Mouse (Mus musculus): ENCODE results near the gene Mark2.

The Mark2 gene

DNA sequence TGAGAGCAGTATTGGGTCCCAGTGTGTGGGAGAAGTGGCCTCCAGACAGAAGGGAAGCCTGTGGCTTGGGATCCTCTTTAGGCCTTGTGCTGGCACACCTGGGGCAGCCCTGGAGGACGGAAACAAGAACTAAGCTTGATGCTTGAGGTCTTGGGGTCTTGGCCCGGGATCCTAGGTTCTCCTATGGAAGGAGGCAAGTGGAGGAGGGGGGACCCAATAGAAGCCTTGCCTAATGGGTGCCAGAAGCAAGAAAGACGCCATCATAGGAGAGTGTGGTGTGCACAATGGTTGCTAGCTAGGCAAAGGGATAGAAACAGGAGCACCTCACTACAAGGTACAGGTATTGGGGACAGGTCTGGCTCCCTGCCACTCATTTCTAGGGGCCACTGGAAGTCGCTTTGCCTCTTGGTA lies 75.2 kb downstream of the Mark2 start:
- DNase-seq (ENCODE audit: low spot score): no peak

DNA sequence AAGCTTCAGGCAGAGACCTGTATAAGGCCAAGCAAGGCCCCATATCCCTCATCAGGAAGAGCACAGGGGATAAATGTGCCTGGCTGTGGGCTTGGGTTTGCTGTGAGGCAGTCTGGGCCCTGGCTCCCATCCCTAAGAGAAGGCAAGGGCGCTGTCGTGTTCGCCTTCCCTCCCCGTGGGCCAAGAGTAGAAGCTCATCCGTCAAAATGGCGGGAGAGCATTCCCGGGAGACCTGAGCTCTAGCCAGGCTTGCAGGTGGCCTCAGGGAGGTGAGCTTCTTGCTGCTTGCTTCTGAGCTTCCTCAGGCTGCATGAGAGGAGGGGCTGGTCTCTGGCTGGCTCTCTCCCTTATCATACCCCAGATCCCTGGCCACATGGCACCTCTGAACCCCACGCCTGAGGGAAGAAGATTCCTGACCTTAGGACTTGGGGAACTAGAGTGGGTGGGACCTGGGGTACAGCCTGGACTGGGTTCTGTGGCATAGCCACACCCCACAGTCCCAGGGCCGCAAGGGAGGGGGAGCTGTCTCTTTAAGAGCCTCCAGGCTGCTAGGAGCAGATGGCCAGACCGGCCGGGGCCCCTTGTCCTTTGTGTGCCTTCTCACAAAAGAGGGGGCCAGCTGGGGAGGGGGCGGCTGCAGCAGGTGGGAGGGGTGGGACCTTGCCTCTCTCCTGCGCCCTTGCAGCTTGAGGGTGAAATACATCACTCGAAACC lies 76.0 kb downstream of the Mark2 start:
- no peak for DNase-seq (ENCODE audit: low spot score)

- DNase-seq (ENCODE audit: low spot score): no peak
These were observed 76.8 kb downstream of the Mark2 start for GRCm38 (mm10) chr19:7264766-7265331.

GRCm38 (mm10) chr19:7264088-7264765 lies 77.4 kb downstream of the Mark2 start:
- DNase-seq (ENCODE audit: low spot score): peak; percentile 66

GRCm38 (mm10) chr19:7262592-7262991 lies 79.1 kb downstream of the Mark2 start:
- DNase-seq (ENCODE audit: low spot score): no peak

DNA sequence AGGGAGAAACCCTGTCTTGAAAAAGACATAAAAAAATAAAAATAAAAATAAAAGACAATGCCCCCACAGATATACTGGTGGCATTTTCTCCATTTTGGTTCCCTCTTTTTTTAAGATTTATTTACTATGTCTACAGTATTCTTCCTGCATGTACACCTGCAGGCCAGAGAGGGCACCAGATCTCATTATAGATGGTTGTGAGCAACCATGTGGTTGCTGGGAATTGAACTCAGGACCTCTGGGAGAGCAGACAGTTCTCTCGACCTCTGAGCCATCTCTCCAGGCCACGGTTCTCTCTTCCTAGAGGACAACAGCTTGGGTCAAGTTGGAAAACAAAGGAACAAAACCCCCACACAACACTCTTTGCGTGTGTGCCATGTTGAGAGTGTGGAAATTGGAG lies 79.7 kb downstream of the Mark2 start:
- no peak for DNase-seq (ENCODE audit: low spot score)

GRCm38 (mm10) chr19:7261476-7261875 lies 80.2 kb downstream of the Mark2 start:
- no peak for DNase-seq (ENCODE audit: low spot score)

- no peak for DNase-seq (ENCODE audit: low spot score)
These were observed 83.8 kb downstream of the Mark2 start for GRCm38 (mm10) chr19:7257881-7258280.

GRCm38 (mm10) chr19:7246021-7246420 lies 95.6 kb downstream of the Mark2 start:
- DNase-seq (ENCODE audit: low spot score): no peak

DNA sequence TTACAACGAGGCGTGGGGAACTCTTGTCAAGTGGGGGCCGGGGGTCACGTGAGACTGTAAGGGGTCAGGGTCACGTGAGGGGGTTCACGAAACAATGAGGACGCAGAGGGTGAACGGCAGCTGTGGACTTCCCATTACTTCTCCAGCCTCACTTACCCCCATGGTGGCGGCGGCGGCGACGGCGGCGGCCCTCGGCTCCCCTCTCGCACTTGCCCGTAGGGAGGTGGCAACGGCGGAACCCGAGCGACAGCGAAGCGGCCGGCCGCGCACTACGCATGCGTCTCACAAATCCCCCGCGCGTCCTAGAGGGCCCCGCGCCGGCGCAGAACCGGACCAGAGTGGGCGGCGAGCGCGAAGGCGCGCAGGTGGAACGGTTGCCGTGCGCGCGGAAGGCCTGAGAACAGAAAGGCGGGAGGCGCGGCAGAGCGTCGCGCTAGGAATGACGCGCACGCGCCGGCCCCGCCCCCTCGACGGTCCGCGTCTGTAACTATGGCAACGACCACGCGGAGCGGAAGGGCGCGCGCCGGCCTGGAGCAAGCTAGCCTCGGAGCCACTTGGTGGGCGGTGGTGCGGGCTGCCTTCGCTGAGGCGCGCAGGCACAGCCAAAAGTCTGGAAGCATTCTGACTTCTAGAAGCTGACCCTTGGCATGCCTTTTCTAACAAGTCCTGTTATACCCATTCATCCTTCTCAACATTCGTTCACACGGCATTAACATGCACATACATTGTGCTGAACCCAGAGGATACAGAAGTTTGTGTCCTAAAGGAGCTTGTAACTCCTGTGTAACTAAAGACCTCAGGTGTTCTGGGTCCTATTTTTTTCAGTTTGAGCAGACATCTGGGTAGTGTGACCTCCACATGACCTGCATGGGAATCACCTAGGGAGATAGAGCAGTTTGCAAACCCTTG lies 100.6 kb downstream of the Mark2 start, which contains the start of gene Naa40:
Naa40 (minus strand) TSS at position 402 of the 909 bp plus-strand sequence.
- DNase-seq (ENCODE audit: low spot score): peak; percentile 77

DNA sequence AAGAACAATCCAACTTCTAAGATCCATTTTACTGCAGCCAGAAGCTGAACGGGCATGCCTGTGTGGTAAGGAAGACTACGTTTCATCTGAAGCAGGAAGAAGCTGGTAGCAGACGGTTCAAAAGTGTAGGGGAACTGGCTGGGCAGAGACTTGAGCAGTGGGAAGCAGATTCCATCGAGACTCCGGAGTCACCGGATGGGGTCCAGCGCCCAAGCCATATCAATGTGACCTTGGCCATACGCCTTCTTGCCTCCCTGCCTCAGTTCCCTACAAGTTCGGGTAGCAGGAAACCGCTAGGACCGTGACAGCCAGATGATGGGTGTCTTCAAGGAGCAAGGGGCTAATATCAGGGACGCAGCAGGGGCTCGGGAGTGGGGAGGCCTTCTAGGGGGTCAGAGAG lies 101.4 kb downstream of the Mark2 start:
- no peak for DNase-seq (ENCODE audit: low spot score)

DNA sequence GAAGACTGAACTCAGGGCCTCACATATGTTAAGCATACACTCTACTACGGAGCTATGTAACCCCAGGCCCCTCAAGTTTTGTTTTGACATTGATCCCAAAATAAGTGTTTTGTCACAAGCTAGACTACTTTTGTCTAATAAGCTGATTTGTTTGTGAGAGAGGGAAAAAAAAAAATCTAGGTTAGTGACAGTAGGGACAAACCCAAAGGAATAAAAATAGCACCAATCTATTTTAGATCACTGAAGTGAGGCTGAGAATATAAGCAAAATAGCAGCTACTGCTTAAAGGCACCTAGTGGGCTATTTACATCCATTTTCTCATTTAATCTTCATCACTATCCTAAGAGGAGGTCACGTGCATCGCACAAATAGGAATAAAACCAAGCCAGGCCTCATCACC lies 102.1 kb downstream of the Mark2 start:
- no peak for DNase-seq (ENCODE audit: low spot score)

GRCm38 (mm10) chr19:7236742-7237141 lies 104.9 kb downstream of the Mark2 start:
- DNase-seq (ENCODE audit: low spot score): no peak

DNA sequence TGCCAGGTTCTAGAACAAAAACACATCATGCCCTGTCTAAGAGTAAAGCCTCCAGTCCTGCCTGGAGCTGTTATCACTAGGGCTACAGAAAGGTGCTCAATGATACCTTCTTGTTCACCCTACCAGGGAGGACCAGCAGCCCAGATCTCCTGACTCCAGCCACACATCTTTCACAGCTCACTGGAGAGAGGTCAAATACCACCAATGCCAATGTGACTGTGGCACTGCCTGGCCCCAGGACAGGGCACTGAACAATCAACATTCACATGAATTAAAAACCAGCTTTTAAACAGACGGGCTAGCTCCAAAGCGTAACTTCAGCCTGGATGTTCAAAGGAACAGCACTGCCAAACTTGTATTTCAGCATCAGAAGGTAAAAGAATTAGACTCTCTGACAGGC lies 105.6 kb downstream of the Mark2 start:
- no peak for DNase-seq (ENCODE audit: low spot score)

GRCm38 (mm10) chr19:7235461-7235860 lies 106.2 kb downstream of the Mark2 start:
- no peak for DNase-seq (ENCODE audit: low spot score)

DNA sequence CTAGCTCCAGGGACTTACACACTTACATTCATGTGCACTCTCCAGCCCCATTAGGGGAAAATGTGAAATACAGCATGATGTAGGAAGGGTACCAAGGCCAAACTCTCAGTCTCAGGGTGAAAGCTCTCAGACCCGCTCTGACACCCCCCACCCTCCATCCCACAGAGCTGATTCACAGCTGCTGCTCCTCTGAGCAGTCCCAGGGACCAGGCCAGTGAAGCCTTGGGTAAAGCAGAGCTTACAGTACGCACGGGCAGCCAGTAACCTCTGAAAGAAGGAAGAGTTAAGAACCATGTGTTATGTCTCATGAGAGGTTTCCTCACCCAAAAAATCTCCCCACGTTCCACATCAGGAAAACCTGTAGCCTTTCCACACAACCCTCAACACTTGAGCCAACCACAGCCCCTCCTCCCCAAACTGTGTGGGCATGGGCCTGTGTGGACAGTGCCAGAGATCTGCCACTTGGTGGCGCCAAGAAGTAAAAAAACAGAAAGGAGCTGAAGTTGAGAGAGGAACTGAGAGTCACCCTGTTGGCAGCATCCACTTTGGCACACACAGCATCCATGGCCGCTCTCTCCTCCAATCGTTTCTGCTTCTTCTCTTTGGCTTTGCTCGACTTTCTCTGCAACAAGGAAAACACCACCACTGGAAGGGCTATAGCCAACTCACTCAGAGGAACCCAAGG lies 107.0 kb downstream of the Mark2 start:
- peak; percentile 39 for DNase-seq (ENCODE audit: low spot score)

DNA sequence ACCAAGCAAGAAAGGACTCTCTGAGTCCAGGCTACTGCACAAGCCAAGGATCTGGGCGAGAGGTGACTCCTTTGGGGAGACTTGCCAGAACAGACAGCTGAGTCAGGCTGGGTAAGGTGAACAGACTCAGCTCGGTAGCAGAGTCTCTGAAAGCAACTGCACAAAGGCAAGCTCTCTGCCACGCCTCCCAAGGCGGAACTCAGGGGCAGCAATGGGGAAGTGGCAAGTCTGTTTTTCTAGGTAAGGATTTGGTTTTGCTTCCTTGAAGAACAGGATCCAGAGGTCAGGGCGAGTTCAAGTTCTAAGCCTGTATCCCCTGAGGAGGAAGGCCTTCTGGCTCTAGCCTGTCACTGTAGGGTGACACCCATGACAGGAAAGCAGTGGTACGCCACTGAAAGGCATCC lies 115.1 kb downstream of the Mark2 start:
- no peak for DNase-seq (ENCODE audit: low spot score)
